Mouse (Mus musculus) embryonic facial prominence, embryonic 13.5 days (tissue): ENCODE results near the gene Ror1. TPM values are rescaled to one million over a fixed set of nuclear protein-coding genes. Genes with fewer than 3 reads are reported as not detected.

ENCODE experiments used
- ATAC-seq: fragments of 200-750 bp; cut with Nextera tagmentation; 2 replicates; pipeline ENCODE4 v1.8.0; 2017; ENCODE audit warnings: low read depth; ENCODE audit not compliant: insufficient number of reproducible peaks, insufficient read depth, low FRiP score, low TSS enrichment
- H3K27ac ChIP-seq: fragments of 300-500 bp; sonication (generic); 2 replicates; pipeline ENCODE4 v1.5.1; 2015; ENCODE audit warnings: moderate library complexity, mild to moderate bottlenecking, inconsistent platforms
- H3K27me3 ChIP-seq: fragments of 300-500 bp; sonication (generic); 2 replicates; pipeline ENCODE4 v1.6.1; 2015; ENCODE audit warnings: mild to moderate bottlenecking, inconsistent platforms
- H3K36me3 ChIP-seq: fragments of 300-500 bp; sonication (generic); 2 replicates; pipeline ENCODE4 v1.6.1; 2015; ENCODE audit warnings: mild to moderate bottlenecking, inconsistent platforms
- H3K4me1 ChIP-seq: fragments of 300-500 bp; sonication (generic); 2 replicates; pipeline ENCODE4 v1.6.1; 2015; ENCODE audit warnings: inconsistent platforms
- H3K4me2 ChIP-seq: fragments of 300-500 bp; sonication (generic); 2 replicates; pipeline ENCODE4 v1.6.1; 2015; ENCODE audit warnings: moderate library complexity, mild to moderate bottlenecking, inconsistent platforms
- H3K4me3 ChIP-seq: fragments of 300-500 bp; sonication (generic); 2 replicates; pipeline ENCODE4 v1.5.1; 2015; ENCODE audit warnings: mild to moderate bottlenecking, inconsistent platforms
- H3K9ac ChIP-seq: fragments of 300-500 bp; sonication (generic); 2 replicates; pipeline ENCODE4 v1.6.1; 2015; ENCODE audit warnings: mild to moderate bottlenecking, inconsistent platforms
- H3K9me3 ChIP-seq: fragments of 300-500 bp; sonication (generic); 2 replicates; pipeline ENCODE4 v1.6.1; 2016; ENCODE audit warnings: inconsistent platforms
- WGBS: fragments of 180-500 bp; shearing (Covaris S2); methylation state at CpG from one replicate; pipeline ENCODE4 v1.1.7; 2015; ENCODE audit warnings: mixed read lengths; 5-methylcytosine and 5-hydroxymethylcytosine counted together
- polyA plus RNA-seq: library from polyadenylated mRNA; unstranded; fragments of >200 nt; fragmentation: Nextera tagmentation; extraction: Ambion mirVana; gene quantifications from 2 replicates; pipeline ENCODE4 v1.2.1, GENCODE M21; 2015

Ror1 gene
- polyA plus RNA-seq, 1 experiment from 2014 or later, result 10.7 TPM

- no peak overlapping the region for H3K4me3 ChIP-seq
- H3K9me3 ChIP-seq, result no peaks in the 10 kb centered on the region
- H3K36me3 ChIP-seq, result no peaks in the 10 kb centered on the region; the same call in 1 of the 2 replicates
- 0 out of 2 replicates have a peak overlapping the region, but pooled peaks have one; percentile 39 for H3K27ac ChIP-seq
- H3K9ac ChIP-seq, result no peak overlapping the region
- no peak overlapping the region for H3K4me2 ChIP-seq
- peaks cover 19% of the 10 kb centered on the region for H3K4me1 ChIP-seq
- H3K27me3 ChIP-seq, result no peaks in the 10 kb centered on the region
- no peak for ATAC-seq
- 70% methylated on average over 2 of the region's 2 CpGs for WGBS
Observed at GRCm38 (mm10) chr4:100335168-100335567, 239.6 kb downstream of the Ror1 start.

- no peak for ATAC-seq
- Histone ChIP-seq H3K36me3 (no peaks in the 10 kb centered on the region), H3K27me3 (no peaks in the 10 kb centered on the region), H3K4me1 (peaks cover 7% of the 10 kb centered on the region), H3K27ac (no peak overlapping the region), H3K9me3 (no peaks in the 10 kb centered on the region), H3K4me2 (no peak overlapping the region), H3K9ac (no peak overlapping the region), H3K4me3 (no peak overlapping the region)
- WGBS, result 75% methylated on average over 3 of the region's 3 CpGs
Observed at GRCm38 (mm10) chr4:100347791-100348190, 252.2 kb downstream of the Ror1 start.

GRCm38 (mm10) chr4:100350106-100350795 lies 254.7 kb downstream of the Ror1 start:
- H3K4me1 ChIP-seq, result peaks cover 7% of the 10 kb centered on the region
- H3K9me3 ChIP-seq, result no peaks in the 10 kb centered on the region
- no peak overlapping the region for H3K27ac ChIP-seq
- H3K4me3 ChIP-seq, result no peak overlapping the region
- WGBS, result 74% methylated on average over 7 of the region's 7 CpGs
- no peak overlapping the region for H3K9ac ChIP-seq
- no peak for ATAC-seq
- H3K27me3 ChIP-seq, result no peaks in the 10 kb centered on the region
- H3K4me2 ChIP-seq, result no peak overlapping the region
- no peaks in the 10 kb centered on the region for H3K36me3 ChIP-seq

- ATAC-seq, result no peak
- H3K36me3 ChIP-seq, result no peaks in the 10 kb centered on the region
- peaks cover 10% of the 10 kb centered on the region for H3K4me1 ChIP-seq
- no peak overlapping the region for H3K4me3 ChIP-seq
- no peaks in the 10 kb centered on the region for H3K9me3 ChIP-seq
- H3K4me2 ChIP-seq, result no peak overlapping the region
- H3K9ac ChIP-seq, result no peak overlapping the region
- no peaks in the 10 kb centered on the region for H3K27me3 ChIP-seq
- no peak overlapping the region for H3K27ac ChIP-seq
Observed at GRCm38 (mm10) chr4:100351797-100352290, 256.3 kb downstream of the Ror1 start.

- H3K4me2 ChIP-seq, result no peak overlapping the region
- 17% methylated on average over 5 of the region's 5 CpGs for WGBS
- H3K9ac ChIP-seq, result no peak overlapping the region
- no peaks in the 10 kb centered on the region for H3K27me3 ChIP-seq
- no peaks in the 10 kb centered on the region for H3K36me3 ChIP-seq
- H3K4me1 ChIP-seq, result peaks cover 20% of the 10 kb centered on the region
- no peak for ATAC-seq
- H3K9me3 ChIP-seq, result no peaks in the 10 kb centered on the region
- no peak overlapping the region for H3K27ac ChIP-seq
- no peak overlapping the region for H3K4me3 ChIP-seq
Observed at GRCm38 (mm10) chr4:100355566-100355965, 260.0 kb downstream of the Ror1 start.

GRCm38 (mm10) chr4:100357881-100358589 lies 262.4 kb downstream of the Ror1 start:
- peak overlapping the region; percentile 19 for H3K27ac ChIP-seq
- 41% methylated on average over 4 of the region's 4 CpGs for WGBS
- H3K27me3 ChIP-seq, result no peaks in the 10 kb centered on the region
- H3K4me1 ChIP-seq, result peaks cover 20% of the 10 kb centered on the region
- H3K9ac ChIP-seq, result no peak overlapping the region
- H3K36me3 ChIP-seq, result no peaks in the 10 kb centered on the region
- ATAC-seq, result no peak
- H3K9me3 ChIP-seq, result no peaks in the 10 kb centered on the region
- no peak overlapping the region for H3K4me2 ChIP-seq
- no peak overlapping the region for H3K4me3 ChIP-seq

- H3K9me3 ChIP-seq, result no peaks in the 10 kb centered on the region
- H3K9ac ChIP-seq, result no peak overlapping the region
- ATAC-seq, result no peak
- peaks cover 5% of the 10 kb centered on the region for H3K4me1 ChIP-seq
- H3K27ac ChIP-seq, result no peak overlapping the region
- WGBS, result 93% methylated on average over 7 of the region's 7 CpGs
- no peak overlapping the region for H3K4me3 ChIP-seq
- H3K4me2 ChIP-seq, result no peak overlapping the region
- H3K36me3 ChIP-seq, result no peaks in the 10 kb centered on the region
- H3K27me3 ChIP-seq, result no peaks in the 10 kb centered on the region
Observed at GRCm38 (mm10) chr4:100363666-100364065, 268.1 kb downstream of the Ror1 start.

- Histone ChIP-seq H3K4me3 (no peak overlapping the region), H3K9ac (no peak overlapping the region), H3K9me3 (no peaks in the 10 kb centered on the region), H3K27me3 (no peaks in the 10 kb centered on the region), H3K27ac (no peak overlapping the region), H3K4me1 (peaks cover 6% of the 10 kb centered on the region), H3K4me2 (no peak overlapping the region), H3K36me3 (no peaks in the 10 kb centered on the region)
- WGBS, result 49% methylated on average over 2 of the region's 2 CpGs
- no peak for ATAC-seq
Observed at GRCm38 (mm10) chr4:100368691-100369090, 273.1 kb downstream of the Ror1 start.

GRCm38 (mm10) chr4:100369541-100370174 lies 274.1 kb downstream of the Ror1 start:
- Histone ChIP-seq H3K4me2 (no peak overlapping the region), H3K27ac (no peak overlapping the region), H3K4me3 (no peak overlapping the region), H3K9me3 (no peaks in the 10 kb centered on the region), H3K9ac (no peak overlapping the region), H3K36me3 (no peaks in the 10 kb centered on the region), H3K27me3 (no peaks in the 10 kb centered on the region), H3K4me1 (peaks cover 6% of the 10 kb centered on the region)
- no peak for ATAC-seq
- WGBS, result 73% methylated on average over 7 of the region's 7 CpGs

- no peak overlapping the region for H3K4me3 ChIP-seq
- H3K4me1 ChIP-seq, result peaks cover 19% of the 10 kb centered on the region
- no peak for ATAC-seq
- H3K27ac ChIP-seq, result no peak overlapping the region
- H3K9ac ChIP-seq, result no peak overlapping the region
- H3K27me3 ChIP-seq, result no peaks in the 10 kb centered on the region
- WGBS, result 48% methylated on average over 11 of the region's 11 CpGs
- no peaks in the 10 kb centered on the region for H3K9me3 ChIP-seq
- H3K36me3 ChIP-seq, result no peaks in the 10 kb centered on the region
- no peak overlapping the region for H3K4me2 ChIP-seq
Observed at GRCm38 (mm10) chr4:100372806-100373205, 277.2 kb downstream of the Ror1 start.

GRCm38 (mm10) chr4:100373780-100374179 lies 278.2 kb downstream of the Ror1 start:
- peaks cover 19% of the 10 kb centered on the region for H3K4me1 ChIP-seq
- H3K27ac ChIP-seq, result no peak overlapping the region
- 65% methylated on average over 4 of the region's 4 CpGs for whole genome bisulfite sequencing
- H3K9me3 ChIP-seq, result no peaks in the 10 kb centered on the region
- H3K4me2 ChIP-seq, result no peak overlapping the region
- no peak for ATAC-seq
- H3K4me3 ChIP-seq, result no peak overlapping the region
- no peaks in the 10 kb centered on the region for H3K36me3 ChIP-seq
- H3K27me3 ChIP-seq, result no peaks in the 10 kb centered on the region
- H3K9ac ChIP-seq, result no peak overlapping the region

- Histone ChIP-seq H3K4me1 (peaks cover 19% of the 10 kb centered on the region), H3K4me3 (no peak overlapping the region), H3K36me3 (no peaks in the 10 kb centered on the region), H3K27me3 (no peaks in the 10 kb centered on the region), H3K9me3 (no peaks in the 10 kb centered on the region), H3K4me2 (no peak overlapping the region), H3K27ac (no peak overlapping the region), H3K9ac (no peak overlapping the region)
- 88% methylated on average over 5 of the region's 5 CpGs for WGBS
- no peak for ATAC-seq
Observed at GRCm38 (mm10) chr4:100375286-100375685, 279.7 kb downstream of the Ror1 start.
